Mouse (Mus musculus) Muller cell, postnatal 12 days (primary cell): ENCODE measurements around the gene 4933428G20Rik.

Experiments
- DNase-seq: peaks from one replicate; pipeline ENCODE4 v3.0.0-alpha.2; 2015; ENCODE audit errors: inconsistent ontology term

The 4933428G20Rik gene

GRCm38 (mm10) chr11:97499865-97500719 lies at the start of gene 4933428G20Rik:
4933428G20Rik (minus strand) TSS chr11:97500340.
- DNase-seq: no peak

- no peak for DNase-seq
Measured at GRCm38 (mm10) chr11:97548757-97549156, 48.6 kb upstream of the 4933428G20Rik start.

- DNase-seq: no peak
Measured at GRCm38 (mm10) chr11:97547957-97548706, 48.0 kb upstream of the 4933428G20Rik start.

- DNase-seq: no peak
Measured at GRCm38 (mm10) chr11:97546804-97547411, 46.8 kb upstream of the 4933428G20Rik start.

GRCm38 (mm10) chr11:97545808-97546560 lies 45.8 kb upstream of the 4933428G20Rik start:
- DNase-seq: no peak

- no peak for DNase-seq
Measured at GRCm38 (mm10) chr11:97543883-97544282, 43.7 kb upstream of the 4933428G20Rik start.

- peak; percentile 80 for DNase-seq
Measured at GRCm38 (mm10) chr11:97543181-97543733, 43.1 kb upstream of the 4933428G20Rik start.

- no peak for DNase-seq
Measured at GRCm38 (mm10) chr11:97542171-97543150, 42.3 kb upstream of the 4933428G20Rik start.

- DNase-seq: peak; percentile 40
Measured at GRCm38 (mm10) chr11:97540604-97541003, 40.5 kb upstream of the 4933428G20Rik start.

- DNase-seq: no peak
Measured at GRCm38 (mm10) chr11:97540136-97540535, 40.0 kb upstream of the 4933428G20Rik start.

GRCm38 (mm10) chr11:97539622-97540021 lies 39.5 kb upstream of the 4933428G20Rik start:
- no peak for DNase-seq

GRCm38 (mm10) chr11:97537580-97538089 lies 37.5 kb upstream of the 4933428G20Rik start:
- DNase-seq: no peak

GRCm38 (mm10) chr11:97536835-97537579 lies 36.9 kb upstream of the 4933428G20Rik start:
- peak; percentile 32 for DNase-seq

GRCm38 (mm10) chr11:97536083-97536747 lies 36.1 kb upstream of the 4933428G20Rik start:
- DNase-seq: no peak

- no peak for DNase-seq
Measured at GRCm38 (mm10) chr11:97535660-97536059, 35.5 kb upstream of the 4933428G20Rik start.

- no peak for DNase-seq
Measured at GRCm38 (mm10) chr11:97535308-97535630, 35.1 kb upstream of the 4933428G20Rik start.

GRCm38 (mm10) chr11:97534442-97535307 lies 34.5 kb upstream of the 4933428G20Rik start:
- DNase-seq: no peak

- no peak for DNase-seq
Measured at GRCm38 (mm10) chr11:97533653-97534052, 33.5 kb upstream of the 4933428G20Rik start.
